Mouse (Mus musculus) heart, postnatal 0 days (tissue): ENCODE measurements around the gene Slc7a8.

Source experiments
- CTCF ChIP-seq: IDR thresholded peaks from 2 replicates; pipeline ENCODE4 v1.5.1; 2016; ENCODE audit warnings: antibody characterized with exemption, control low read depth, low read depth
- EP300 ChIP-seq: IDR thresholded peaks from 2 replicates; pipeline ENCODE4 v1.6.1; 2016; ENCODE audit warnings: antibody characterized with exemption, low read depth

- no peak for TF ChIP-seq EP300
- no peak for TF ChIP-seq CTCF
Measured at GRCm38 (mm10) chr14:54703207-54703606, 78.5 kb downstream of the Slc7a8 start.
